Mouse (Mus musculus) left cerebral cortex, adult 18-20 months (tissue): ENCODE results near the gene Tnxb. TPM values are rescaled to one million over a fixed set of nuclear protein-coding genes. Genes with fewer than 3 reads are reported as not detected.
"Not testable (repeated sequence)": the region's sequence is repeated elsewhere in the genome, so short reads cannot be mapped to it uniquely, and the experiment has no call there.

Experiments used
- DNase-seq, 2 experiments: peaks; one replicate each; pipeline ENCODE4 v3.0.0; 2021 to 2022; ENCODE audit warnings: low spot score in 2 of 2, mixed read lengths in 1 of 2
- total RNA-seq, 2 experiments: library from RNA; stranded (reverse); gene quantifications; 2 replicates each; pipeline ENCODE4 v1.2.3; 2021

Tnxb gene
- total RNA-seq, 2 experiments from 2014 or later = 1.6 to 1.9 TPM

GRCm38 (mm10) chr17:34683179-34683578 lies 12.8 kb downstream of the Tnxb start:
- no peak for DNase-seq

DNA sequence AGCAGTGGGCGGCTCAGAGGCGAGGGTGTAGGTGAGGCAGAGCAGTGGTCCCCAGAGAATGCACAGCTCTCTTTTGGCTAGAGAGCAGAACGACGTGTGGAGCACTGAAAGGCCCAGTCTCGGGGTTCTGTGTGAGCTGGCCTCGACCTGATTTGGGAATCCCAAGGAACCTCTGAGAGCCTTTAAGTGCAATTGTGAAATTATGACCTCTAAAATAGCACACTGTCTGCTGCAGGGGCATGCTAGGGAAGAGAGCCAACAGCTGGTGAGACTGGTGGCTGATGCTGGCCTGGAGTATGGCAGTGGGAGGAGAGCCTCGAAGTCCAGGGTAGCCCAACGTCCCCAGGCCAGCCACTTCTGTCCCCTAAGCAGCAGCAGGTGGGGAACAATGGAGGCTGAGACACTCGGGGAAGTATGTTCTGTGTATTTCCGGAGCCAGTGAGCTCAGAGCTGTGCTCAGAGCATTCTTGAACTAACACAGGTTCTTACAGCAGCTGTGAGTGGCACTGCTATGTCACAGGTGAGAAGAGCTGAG lies 13.4 kb downstream of the Tnxb start:
- no peak for DNase-seq

- no peak for DNase-seq
Measured at GRCm38 (mm10) chr17:34684253-34684893, 14.0 kb downstream of the Tnxb start.

DNA sequence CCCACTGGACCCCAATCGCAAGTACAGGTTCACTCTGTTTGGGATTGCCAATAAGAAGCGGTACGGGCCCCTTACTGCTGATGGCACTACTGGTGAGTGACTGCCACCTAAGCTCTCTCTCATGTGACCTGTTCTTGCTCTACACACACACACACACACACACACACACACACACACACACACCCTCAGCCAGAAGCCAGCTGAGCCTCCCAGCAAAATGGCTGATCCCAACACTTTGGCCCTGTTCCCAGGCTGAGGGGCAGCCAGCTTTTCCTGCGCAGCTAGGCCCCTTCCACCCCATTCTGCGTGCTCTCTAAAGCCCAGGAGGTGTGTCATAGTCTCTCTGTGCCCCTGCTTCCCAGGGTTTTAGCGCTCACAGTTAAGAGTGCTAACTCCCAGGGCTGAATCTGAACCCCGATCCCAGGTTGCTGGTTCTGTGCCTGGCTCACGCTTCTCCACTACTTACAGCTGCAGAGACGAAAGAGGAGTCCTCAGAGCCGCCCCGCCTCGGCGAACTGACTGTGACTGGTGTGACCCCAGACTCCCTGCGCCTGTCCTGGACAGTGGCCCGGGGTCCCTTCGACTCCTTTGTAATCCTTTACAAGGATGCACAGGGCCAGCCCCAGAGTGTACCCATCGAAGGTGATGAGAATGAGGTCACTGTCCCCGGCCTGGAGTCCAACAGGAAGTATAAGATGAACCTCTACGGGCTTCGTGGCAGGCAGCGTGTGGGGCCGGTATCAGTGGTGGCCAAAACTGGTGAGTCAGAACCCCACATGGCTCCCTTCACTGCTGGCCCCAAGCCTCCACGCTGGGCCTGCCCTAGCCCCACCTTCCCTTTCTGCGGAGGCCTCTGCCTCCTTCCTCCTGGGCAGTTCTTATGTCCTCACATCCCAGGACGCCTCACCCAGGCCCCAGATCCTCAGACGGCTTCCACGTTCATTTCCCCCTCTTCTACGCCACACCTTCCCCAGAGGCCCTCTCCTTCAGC lies 15.1 kb downstream of the Tnxb start:
- DNase-seq = no peak

DNA sequence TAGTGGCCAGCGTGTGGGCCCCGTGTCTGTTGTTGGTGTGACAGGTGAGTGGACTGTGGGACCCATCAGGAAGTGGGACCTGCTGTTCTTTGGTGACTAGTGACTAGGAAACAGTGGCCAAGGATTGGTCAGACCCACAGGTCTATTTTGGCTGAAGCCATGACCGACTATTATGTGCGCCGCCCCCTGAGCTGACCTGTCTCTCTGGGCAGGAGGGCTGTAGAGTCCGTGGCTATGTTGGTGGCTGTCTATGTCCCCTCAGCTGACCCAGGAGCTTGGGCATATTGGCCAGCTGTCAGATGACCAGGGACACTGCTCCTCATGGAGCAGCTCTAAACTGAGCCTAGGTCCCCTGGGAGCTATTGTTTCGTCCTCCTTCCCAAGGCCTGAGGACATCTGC lies 18.6 kb downstream of the Tnxb start:
- DNase-seq = no peak

GRCm38 (mm10) chr17:34690458-34690857 lies 20.1 kb downstream of the Tnxb start:
- DNase-seq = no peak

DNA sequence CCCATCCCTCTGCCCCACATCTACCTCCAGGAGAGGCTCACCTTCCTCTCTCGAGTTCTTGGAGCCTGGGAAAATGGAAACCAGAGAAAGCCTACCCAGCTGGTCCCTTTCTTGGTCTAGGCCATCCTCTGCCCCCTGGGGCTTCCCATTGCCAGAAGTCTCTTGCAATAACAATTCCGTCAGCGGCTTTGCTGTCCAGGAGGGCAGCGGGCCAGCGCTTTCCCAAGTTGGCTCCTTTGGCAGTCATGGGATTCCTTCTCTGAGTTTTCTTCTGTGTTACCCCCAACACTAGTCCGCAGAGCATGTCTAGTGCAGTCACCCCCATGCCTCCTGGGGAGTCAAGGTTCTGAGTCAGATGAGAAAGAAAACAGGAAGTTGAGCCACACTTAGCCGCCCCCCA lies 22.6 kb downstream of the Tnxb start:
- no peak for DNase-seq

DNA sequence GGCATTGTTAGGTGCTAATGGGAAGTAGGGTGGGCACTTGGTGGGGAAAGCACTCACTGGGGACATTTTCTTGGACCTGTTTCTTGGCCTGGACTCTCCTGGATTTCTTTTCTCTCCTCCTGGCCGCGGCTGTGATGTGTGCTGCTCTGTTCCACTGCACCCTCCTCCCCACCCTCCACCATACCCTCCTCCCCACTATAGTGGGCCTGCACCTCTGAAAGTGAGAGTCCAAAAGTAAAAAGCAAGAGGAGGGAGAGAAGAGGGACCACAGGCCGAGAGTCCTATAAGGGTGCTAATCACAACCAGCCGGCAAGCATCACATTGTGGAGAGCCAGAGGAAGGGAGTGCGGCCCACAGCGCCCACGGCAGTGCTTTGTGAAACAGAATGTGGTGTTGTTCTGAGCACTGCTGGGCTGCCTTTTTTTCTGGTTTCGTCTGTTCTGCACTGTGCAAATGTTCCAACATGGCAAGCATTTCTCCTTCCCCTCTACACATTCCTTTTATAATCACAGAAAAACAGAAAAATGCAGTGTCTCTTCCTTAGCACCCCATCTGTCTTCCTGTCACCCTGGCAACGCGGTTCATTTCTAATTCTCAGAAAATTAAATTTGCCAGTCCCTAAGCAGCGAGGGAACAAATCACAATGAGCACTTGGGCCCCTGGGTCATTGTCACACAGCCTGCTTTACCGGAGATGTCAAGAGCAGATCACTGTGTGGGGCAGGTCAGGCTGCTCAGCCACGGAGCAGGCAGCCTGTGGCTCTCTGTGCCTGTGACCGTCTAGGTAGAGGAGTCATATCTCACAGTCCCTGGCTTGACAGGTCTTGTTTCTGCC lies 29.5 kb downstream of the Tnxb start:
- DNase-seq = peak; percentile 61 to 78

- peak; percentile 16 to 44 for DNase-seq
Measured at GRCm38 (mm10) chr17:34700671-34701071, 30.3 kb downstream of the Tnxb start.

DNA sequence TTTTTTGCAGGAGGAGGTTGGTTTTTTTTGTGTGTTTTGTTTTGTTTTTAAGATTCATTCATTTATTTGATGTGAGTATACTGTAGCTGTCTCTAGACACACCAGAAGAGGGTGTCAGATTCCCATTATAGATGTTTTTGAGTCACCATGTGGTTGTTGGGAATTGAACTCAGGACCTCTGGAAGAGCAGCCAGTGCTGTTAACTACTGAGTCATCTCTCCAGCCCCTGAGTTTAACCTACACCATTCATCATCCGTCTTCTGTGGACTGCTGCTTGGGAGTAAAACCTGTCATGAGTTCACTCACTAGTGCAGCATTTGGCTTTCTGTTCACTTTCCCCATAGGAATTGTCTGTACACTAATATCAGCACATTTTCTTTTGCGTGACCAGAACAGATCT lies 36.1 kb downstream of the Tnxb start:
- DNase-seq = not testable (repeated sequence)

GRCm38 (mm10) chr17:34712951-34713350 lies 42.6 kb downstream of the Tnxb start:
- DNase-seq = peak; percentile 73 to 82

DNA sequence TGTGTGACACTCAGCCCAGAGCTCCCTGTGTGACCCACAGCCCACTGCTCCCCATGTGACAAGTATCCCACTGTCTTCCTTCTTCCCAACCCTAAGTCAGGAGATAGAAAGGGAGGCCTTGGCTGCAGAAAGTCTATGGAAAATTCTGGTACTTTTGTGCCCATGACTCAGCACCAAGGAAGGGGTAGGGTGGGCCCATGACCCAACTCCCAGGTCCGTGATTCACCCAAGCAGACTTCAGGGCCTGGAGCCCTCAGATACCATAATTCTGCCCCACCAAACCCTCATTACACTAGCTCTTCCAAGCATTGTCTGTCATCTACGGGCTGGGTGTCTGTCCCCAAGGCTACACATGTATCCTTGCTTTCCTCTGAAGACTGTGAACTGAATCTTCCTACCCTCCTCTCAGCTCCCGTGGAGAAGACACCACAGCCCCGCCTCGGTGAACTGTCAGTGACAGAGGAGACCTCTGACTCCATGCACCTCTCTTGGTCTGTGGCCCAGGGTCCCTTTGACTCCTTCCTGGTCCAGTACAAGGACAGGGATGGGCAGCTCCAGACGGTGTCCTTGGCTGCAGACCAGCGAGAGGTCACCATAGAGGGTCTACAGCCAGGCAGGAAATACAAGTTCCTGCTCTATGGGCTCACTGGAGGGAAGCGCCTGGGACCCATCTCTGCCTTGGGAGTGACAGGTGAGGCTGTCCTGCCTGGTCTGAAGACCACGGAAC lies 44.0 kb downstream of the Tnxb start:
- not testable (repeated sequence) for DNase-seq

GRCm38 (mm10) chr17:34714908-34715445 lies 44.6 kb downstream of the Tnxb start:
- not testable (repeated sequence) for DNase-seq

- DNase-seq = not testable (repeated sequence)
Measured at GRCm38 (mm10) chr17:34715451-34715850, 45.1 kb downstream of the Tnxb start.

DNA sequence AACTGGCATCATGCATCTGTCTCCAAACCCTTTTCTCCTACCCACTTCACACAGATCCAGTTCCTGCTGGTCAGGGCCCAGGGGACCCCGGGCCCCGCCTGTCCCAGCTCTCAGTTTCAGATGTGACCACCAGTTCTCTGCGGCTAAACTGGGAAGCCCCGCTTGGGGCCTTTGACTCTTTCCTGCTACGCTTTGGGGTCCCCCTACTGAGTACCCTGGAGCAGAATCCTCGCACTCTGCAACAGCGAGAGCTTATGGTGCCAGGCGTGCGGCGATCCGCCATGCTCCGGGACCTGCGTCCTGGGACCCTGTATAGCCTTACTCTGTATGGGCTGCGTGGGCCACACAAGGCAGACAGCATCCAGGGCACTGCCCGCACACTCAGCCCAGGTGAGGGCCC lies 45.9 kb downstream of the Tnxb start:
- DNase-seq = no peak

GRCm38 (mm10) chr17:34717401-34717800 lies 47.1 kb downstream of the Tnxb start:
- no peak for DNase-seq

- not testable (repeated sequence) for DNase-seq
Measured at GRCm38 (mm10) chr17:34719886-34720285, 49.6 kb downstream of the Tnxb start.

DNA sequence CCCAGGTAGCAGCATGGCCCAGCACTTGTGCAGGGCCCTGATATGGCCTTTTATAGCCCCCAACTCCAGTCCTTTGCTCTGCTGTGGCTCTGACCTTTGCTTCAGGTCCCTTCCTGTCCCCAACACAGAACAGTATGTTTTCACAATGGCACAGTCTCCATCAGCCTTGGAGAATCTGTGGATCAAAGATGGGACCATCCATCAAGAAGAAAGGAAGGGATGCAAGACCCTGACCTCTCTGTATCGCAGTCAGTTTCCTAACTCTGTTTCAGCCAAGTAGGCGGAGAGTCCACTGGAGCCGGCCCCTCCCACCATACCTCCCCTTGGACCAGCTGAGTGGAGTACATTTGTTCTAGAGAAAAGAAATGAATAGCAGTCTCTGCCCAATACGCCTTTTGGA lies 51.9 kb downstream of the Tnxb start:
- not testable (repeated sequence) for DNase-seq

DNA sequence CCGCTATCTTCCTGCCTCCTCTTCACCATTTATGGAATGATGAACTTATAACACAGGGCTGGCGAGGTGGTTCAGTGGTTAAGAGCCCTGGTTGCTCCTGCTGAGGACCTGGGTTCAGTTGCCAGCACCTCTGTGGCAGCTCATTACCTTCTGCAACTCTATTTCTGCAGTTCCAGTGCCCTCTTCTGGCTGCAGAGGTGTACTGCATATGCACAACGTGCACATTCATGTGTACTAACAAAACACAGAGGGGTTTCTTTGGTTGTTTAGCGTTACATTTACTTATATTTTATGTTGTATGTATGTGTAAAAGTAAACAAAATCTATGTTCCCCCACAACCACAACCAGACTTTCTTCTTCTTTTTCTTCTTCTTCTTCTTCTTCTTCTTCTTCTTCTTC lies 52.7 kb downstream of the Tnxb start:
- no peak for DNase-seq

- DNase-seq = no peak
Measured at GRCm38 (mm10) chr17:34727887-34728286, 57.6 kb downstream of the Tnxb start.
